Mouse (Mus musculus) E14TG2a.4 (cell line): ENCODE data around the gene Nosip.

Experiments
- CTCF ChIP-seq: conservative IDR thresholded peaks from 2 replicates; pipeline ENCODE4 v1.5.1; 2014; ENCODE audit warnings: low read length
- NANOG ChIP-seq: IDR thresholded peaks from 2 replicates; pipeline ENCODE4 v1.6.1; 2014; ENCODE audit warnings: borderline replicate concordance, low read length, mixed read lengths

DNA sequence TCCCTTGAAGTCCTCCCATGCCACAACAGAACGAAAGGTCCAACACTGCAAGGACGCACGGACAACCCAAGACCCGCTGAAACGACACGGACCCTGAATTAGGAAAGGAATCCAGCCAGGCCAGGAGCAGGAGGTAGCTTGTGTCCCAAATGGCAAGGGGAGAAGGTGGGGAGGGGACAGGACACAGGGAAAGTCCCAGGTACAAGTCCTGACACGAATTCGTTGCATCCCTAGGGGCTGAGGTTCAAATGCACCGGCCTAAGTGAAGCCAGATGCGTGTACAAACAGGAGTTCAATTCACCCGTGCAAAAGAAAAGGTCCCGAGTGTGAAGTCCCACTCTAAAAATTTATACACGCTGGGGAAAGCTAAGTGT is 10.6 kb upstream of the Nosip start:
- TF ChIP-seq NANOG, result no peak
- no peak for TF ChIP-seq CTCF
